16 mouse cellular contexts compared by ENCODE assay signal in genomic region chr6:25320291-25320844, GRCm38 (mm10).
"Had no signal": no experiment of that assay in that cellular context is flagged by ENCODE, and none has a peak within 500 bp of the region (broad histone marks: within the 10 kb centered on the region; RNA-seq: fewer than 3 reads in every experiment).

No protein-coding gene starts in this region.

- H3K36me3 ChIP-seq: limb, embryonic 10.5 days; liver, embryonic 15.5 days; midbrain, embryonic 10.5 days; midbrain, embryonic 15.5 days; neural tube, embryonic 13.5 days had no signal

- H3K4me1 ChIP-seq: limb, embryonic 10.5 days; liver, embryonic 15.5 days; midbrain, embryonic 10.5 days; midbrain, embryonic 15.5 days; neural tube, embryonic 13.5 days had no signal

- H3K9me3 ChIP-seq: limb, embryonic 10.5 days; liver, embryonic 15.5 days; midbrain, embryonic 10.5 days; midbrain, embryonic 15.5 days; neural tube, embryonic 13.5 days had no signal

- H3K4me3 ChIP-seq: limb, embryonic 10.5 days; liver, embryonic 15.5 days; midbrain, embryonic 10.5 days; midbrain, embryonic 15.5 days; neural tube, embryonic 13.5 days had no signal

- H3K27me3 ChIP-seq: liver, embryonic 15.5 days; midbrain, embryonic 15.5 days; neural tube, embryonic 13.5 days had no signal

- H3K27ac ChIP-seq: limb, embryonic 10.5 days; liver, embryonic 15.5 days; midbrain, embryonic 10.5 days; midbrain, embryonic 15.5 days; neural tube, embryonic 13.5 days had no signal

- ATAC-seq: lung, postnatal 0 days; midbrain, embryonic 15.5 days had no signal

- DNase-seq: kidney, adult 11 months; kidney, postnatal 36 days; layer of hippocampus, adult 9-11 months; layer of hippocampus, postnatal 36 days; lung, adult 2 months; lung, postnatal 36 days; right cerebral cortex, postnatal 25 days; thymus, adult 2 months; thymus, postnatal 25 days had no signal

- H3K4me2 ChIP-seq: liver, embryonic 11.5 days; liver, embryonic 15.5 days; midbrain, embryonic 15.5 days; neural tube, embryonic 13.5 days had no signal

- H3K9ac ChIP-seq: liver, embryonic 15.5 days; midbrain, embryonic 15.5 days; neural tube, embryonic 13.5 days had no signal
